Mouse (Mus musculus) gonadal fat pad, adult 2 months (tissue): Measurements from ENCODE around the gene Pcnx3. TPM values are rescaled to one million over a fixed set of nuclear protein-coding genes. Genes with fewer than 3 reads are reported as not detected.
"Not testable (repeated sequence)": the region's sequence is repeated elsewhere in the genome, so short reads cannot be mapped to it uniquely, and the experiment has no call there.

Experiments
- DNase-seq: peaks from one replicate; pipeline ENCODE4 v3.0.0-alpha.2; 2012; ENCODE audit warnings: low read depth
- polyA plus RNA-seq: library from polyadenylated mRNA; depleted of rRNA; stranded (reverse); fragments of >200 nt; gene quantifications from 2 replicates; pipeline ENCODE4 v1.2.3, GENCODE M21; 2012

The Pcnx3 gene
- polyA plus RNA-seq, 1 experiment, result 80.2 TPM

- no peak for DNase-seq
These were observed 24.5 kb upstream of the Pcnx3 start for GRCm38 (mm10) chr19:5713255-5713654.

DNA sequence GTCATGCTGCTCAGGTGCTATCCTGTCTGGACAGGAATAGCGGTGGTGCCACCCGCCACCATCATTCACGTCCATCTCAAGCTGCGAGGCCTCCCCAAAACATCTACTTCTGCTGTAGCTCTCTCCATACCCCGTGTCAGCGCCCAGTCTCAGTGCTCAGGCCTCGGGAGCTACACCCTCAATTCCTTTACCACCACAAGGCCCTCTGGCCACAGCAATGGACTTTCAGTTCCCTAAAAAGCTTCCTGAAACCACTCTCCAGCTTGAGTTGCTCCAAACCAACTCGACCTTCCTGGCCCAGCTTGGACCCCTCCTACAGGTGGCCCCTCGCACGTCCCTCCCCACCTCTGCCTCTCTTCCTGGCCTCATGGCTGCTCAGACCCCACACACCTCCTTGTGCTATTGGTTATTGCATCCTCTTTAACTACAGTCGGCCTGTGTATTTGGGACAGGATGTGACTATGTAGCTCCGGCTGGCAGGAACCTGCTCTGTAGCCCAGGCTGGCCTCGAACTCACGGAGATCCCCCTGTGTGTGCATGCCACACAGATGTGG lies 23.3 kb upstream of the Pcnx3 start:
- DNase-seq, result no peak

- DNase-seq, result no peak
These were observed 22.5 kb upstream of the Pcnx3 start for GRCm38 (mm10) chr19:5711218-5711617.

DNA sequence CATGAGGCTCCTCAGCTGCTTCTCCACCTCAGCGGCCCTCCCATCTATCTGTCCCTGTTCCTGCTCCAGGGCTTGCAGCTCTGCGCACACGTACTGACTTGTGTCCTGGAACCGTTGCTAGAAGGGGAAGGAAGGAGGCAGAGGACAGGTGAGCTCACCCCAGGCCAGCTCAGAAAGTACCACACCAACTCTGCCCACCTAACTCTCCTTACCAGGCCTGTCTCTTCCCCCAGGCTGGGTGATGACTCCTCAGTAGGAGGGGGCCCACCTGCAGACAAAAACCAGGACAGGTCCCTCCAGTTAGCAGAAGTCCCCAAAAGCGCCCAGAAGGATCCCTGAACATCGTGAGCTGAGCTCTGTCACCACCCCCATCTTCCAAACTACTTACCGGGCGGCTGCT lies 21.9 kb upstream of the Pcnx3 start:
- no peak for DNase-seq

DNA sequence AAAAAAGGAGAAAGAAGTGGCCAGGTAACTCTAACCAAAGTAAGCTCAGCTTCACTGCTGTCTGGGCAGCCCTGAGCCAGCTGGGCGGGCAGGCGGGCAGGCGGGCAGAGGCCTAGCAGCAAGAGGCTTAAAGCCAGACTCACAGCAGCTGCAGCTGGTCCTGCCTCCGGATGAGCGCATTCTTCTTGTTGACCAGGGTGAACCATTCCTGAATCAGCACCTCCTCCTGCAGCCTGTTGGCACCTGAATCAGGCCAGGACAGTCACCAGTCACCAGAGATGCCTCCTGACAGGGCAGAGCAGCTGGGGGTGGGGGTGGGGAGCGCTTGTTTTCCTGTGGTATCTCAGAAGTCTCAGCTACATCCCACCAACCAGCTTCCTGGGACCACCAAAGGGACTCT lies 21.4 kb upstream of the Pcnx3 start:
- DNase-seq, result no peak

GRCm38 (mm10) chr19:5704801-5705571 lies 16.3 kb upstream of the Pcnx3 start:
- no peak for DNase-seq

DNA sequence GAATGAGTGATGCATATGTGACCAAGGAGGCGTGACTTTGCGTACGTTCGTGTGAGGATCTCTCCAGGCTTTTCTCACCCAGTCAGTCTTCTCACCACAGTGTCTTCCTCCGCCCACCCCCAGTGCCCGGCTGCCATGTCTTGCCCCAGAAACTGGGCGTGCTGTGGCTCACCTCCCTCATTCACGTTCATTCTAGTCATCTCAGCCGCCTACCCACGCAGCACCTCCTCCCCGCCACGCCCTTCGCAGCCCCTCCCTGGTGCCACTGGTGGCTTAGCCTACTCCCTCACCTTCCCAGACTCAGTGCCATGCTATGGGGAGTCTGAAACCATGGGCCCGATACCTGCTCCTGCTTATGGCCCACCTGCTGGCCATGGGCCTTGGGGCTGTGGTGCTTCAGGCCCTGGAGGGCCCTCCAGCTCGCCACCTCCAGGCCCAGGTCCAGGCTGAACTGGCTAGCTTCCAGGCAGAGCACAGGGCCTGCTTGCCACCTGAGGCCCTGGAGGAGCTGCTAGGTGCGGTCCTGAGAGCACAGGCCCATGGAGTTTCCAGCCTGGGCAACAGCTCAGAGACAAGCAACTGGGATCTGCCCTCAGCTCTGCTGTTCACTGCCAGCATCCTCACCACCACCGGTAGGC lies 15.6 kb upstream of the Pcnx3 start, which contains the start of gene Kcnk7:
TSS of gene Kcnk7 (plus strand) at position 205 of the 638 bp plus-strand sequence.
- DNase-seq, result no peak

GRCm38 (mm10) chr19:5695849-5696462 lies 7.2 kb upstream of the Pcnx3 start:
- no peak for DNase-seq

DNA sequence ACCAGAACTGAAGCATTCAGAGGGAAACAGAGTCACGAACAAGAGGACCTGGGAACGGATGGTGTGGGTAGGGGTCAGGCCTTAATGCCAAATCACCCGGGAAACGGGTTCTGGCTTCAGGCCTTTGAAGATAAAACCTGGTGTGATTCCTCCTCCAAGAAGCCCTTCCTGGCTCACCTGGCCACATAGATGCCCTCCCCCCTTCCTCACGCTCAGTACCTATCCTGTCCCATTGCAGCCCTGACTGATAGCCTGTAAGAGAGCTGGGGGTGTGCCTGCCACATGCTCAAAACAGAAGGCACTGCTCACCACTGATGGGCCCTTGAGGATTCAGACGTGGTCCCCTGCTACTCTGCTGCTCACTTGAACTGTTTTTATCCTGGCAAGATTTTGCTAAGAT lies 5.1 kb upstream of the Pcnx3 start:
- no peak for DNase-seq

GRCm38 (mm10) chr19:5692913-5693396 lies 4.2 kb upstream of the Pcnx3 start:
- DNase-seq, result no peak

- no peak for DNase-seq
These were observed 3.6 kb upstream of the Pcnx3 start for GRCm38 (mm10) chr19:5692086-5692912.

DNA sequence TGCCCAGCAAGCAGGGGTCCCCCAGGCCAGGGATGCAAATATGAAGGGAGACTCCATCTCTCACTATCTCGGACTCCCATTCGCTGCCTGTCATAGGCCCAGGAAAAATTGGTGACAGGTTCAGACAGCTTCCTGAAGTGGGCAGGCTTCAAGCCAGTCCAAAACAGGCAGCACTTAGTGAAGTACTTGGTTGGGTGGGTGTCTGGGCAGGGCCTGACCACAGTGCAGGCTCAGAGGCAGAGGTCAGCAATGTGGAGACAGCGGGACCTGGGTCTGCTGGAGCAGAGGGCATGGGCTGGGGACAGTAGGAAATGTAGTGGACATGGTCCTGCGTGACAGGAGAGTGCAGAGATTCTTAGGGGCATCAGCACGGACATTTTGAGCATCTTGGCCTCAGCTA lies 2.9 kb upstream of the Pcnx3 start:
- no peak for DNase-seq

GRCm38 (mm10) chr19:5690343-5690735 lies 1.6 kb upstream of the Pcnx3 start:
- no peak for DNase-seq

- peak; percentile 60 for DNase-seq
These were observed 1.0 kb upstream of the Pcnx3 start for GRCm38 (mm10) chr19:5689565-5690342.

- no peak for DNase-seq
These were observed 350 bp upstream of the Pcnx3 start for GRCm38 (mm10) chr19:5689088-5689428.

- DNase-seq, result no peak
These were observed 970 bp downstream of the Pcnx3 start for GRCm38 (mm10) chr19:5687738-5688137.

DNA sequence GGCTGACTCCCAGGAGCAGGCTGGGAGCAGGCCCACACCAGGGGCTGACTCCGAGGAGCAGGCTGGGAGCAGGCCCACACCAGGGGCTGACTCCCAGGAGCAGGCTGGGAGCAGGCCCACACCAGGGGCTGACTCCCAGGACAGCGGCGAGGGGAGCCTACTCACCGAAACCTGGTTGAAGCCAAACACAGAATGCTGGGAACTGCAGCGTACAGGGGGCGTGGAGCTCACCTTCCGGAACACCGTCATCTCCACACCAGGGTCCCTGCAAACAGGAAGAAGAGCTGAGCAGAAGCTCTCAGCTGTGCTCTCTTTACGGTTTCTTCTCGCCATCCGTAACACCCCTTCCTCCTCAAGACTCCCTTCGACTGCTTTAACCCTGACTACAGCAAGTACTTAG lies 1.8 kb downstream of the Pcnx3 start:
- not testable (repeated sequence) for DNase-seq

- no peak for DNase-seq
These were observed 2.3 kb downstream of the Pcnx3 start for GRCm38 (mm10) chr19:5686437-5686836.

DNA sequence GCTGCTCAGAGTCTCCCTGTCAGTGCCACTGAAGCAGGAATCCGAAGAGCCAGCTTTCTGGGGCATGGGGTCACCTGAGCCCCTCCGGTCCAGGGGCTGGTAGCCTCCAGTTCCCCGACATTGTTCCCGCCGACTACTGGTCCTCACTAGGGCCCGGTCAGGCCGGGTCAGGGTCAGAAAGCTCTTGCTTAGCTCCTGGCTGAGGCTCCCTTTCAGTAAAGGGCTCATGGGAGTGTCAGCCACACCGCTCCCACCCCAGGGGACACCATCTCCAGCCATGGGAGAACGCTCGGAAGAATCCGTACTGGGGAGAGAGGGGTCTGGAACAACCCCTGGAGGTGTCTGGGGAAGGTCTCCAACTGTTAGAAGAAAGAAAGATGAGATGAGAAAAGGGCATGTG lies 2.8 kb downstream of the Pcnx3 start:
- no peak for DNase-seq

DNA sequence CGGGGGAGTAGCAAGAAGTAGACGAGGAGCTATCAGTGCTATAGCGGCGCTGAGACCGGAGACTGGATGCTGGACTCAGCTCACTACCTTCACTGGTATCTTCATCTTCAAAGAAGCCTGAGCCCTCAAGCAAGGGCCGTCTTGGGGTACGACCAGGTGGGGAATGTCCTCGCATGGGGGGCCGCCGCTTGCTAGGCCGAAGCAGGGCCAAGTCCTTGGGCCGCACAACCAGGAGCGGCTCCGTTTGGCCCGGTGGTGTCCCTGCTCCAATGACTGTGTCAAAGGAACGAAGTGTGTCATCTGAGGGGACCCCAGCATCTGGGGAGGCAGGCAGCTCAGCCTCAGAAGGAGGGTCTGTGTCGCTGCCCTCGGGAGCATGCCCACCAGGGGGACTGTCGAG lies 3.3 kb downstream of the Pcnx3 start:
- no peak for DNase-seq

- no peak for DNase-seq
These were observed 3.7 kb downstream of the Pcnx3 start for GRCm38 (mm10) chr19:5684985-5685384.
